Comparison of ENCODE assay signal across 13 mouse cellular contexts in the genomic region with DNA sequence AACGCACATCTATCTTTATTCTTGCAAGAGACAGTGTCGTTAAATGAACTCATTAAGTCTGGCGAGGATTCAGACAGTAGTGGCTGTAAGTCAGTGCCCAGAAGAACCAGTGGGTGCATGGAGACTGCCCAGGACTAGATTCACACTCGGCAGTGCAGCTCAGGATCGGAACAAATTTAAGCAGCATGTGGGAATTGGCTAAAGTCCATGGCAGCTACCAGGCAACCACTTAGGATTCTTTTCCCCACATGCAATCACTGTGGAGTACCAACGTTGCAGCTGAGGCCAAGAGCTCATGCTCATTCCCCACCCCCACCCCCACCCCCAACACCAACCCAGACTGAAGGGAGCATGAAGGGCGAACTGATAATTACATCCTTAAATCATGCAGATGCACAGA.
DNase-seq lines count a peak whose midpoint lies in the region; ATAC-seq lines count a peak whose summit lies in the region.
"Had no signal": no experiment of that assay in that cellular context is flagged by ENCODE, and none has a peak within 500 bp of the region (broad histone marks: within the 10 kb centered on the region; RNA-seq: fewer than 3 reads in every experiment).

No protein-coding gene starts in this region.

- DNase-seq in cerebellum, postnatal 14 days: peak; percentile 11 to 20
- no peak for DNase-seq in cerebellum, postnatal 36 days
- peak; percentile 0 for DNase-seq in left cerebral cortex, adult 11 months (ENCODE audit: low spot score)
- no peak for DNase-seq in left cerebral cortex, adult 8-10 months (ENCODE audit: low spot score in 2 of 2)
- DNase-seq in Muller cell, postnatal 12 days (ENCODE audit: inconsistent ontology term): peak; percentile 50
- DNase-seq in kidney, postnatal 14 days: no peak
- DNase-seq in thymus, postnatal 14 days: no peak
- DNase-seq: cerebellum, postnatal 25 days; gastrocnemius, postnatal 14 days had no signal

- no peaks in the 10 kb centered on the region for H3K27me3 ChIP-seq in hindbrain, embryonic 16.5 days (replicated peaks; ENCODE audit: control insufficient read depth, insufficient read depth, low read length)
- H3K27me3 ChIP-seq: embryonic facial prominence, embryonic 15.5 days; heart, embryonic 12.5 days; kidney, embryonic 15.5 days had no signal

- ATAC-seq in hindbrain, embryonic 16.5 days: peak; percentile 95

- no peak overlapping the region for H3K4me3 ChIP-seq in hindbrain, embryonic 16.5 days (ENCODE audit: low read length)
- H3K4me3 ChIP-seq: embryonic facial prominence, embryonic 15.5 days; heart, embryonic 12.5 days; kidney, embryonic 15.5 days had no signal

- no peak overlapping the region for H3K9ac ChIP-seq in hindbrain, embryonic 16.5 days (ENCODE audit: low read depth, low read length)
- H3K9ac ChIP-seq: embryonic facial prominence, embryonic 15.5 days; heart, embryonic 12.5 days; kidney, embryonic 15.5 days had no signal

- no peak overlapping the region for H3K27ac ChIP-seq in hindbrain, embryonic 16.5 days (ENCODE audit: low read depth, low read length)
- H3K27ac ChIP-seq: embryonic facial prominence, embryonic 15.5 days; kidney, embryonic 15.5 days had no signal

- WGBS in hindbrain, embryonic 16.5 days: 51% methylated on average over 7 of the region's 7 CpGs

- H3K9me3 ChIP-seq in hindbrain, embryonic 16.5 days (ENCODE audit: control insufficient read depth, low read length): no peaks in the 10 kb centered on the region
- H3K9me3 ChIP-seq: embryonic facial prominence, embryonic 15.5 days; heart, embryonic 12.5 days; kidney, embryonic 15.5 days had no signal

- no peaks in the 10 kb centered on the region for H3K36me3 ChIP-seq in hindbrain, embryonic 16.5 days (ENCODE audit: control insufficient read depth, insufficient read depth, low read length)
- H3K36me3 ChIP-seq: embryonic facial prominence, embryonic 15.5 days; heart, embryonic 12.5 days; kidney, embryonic 15.5 days had no signal

- H3K4me1 ChIP-seq in hindbrain, embryonic 16.5 days (ENCODE audit: control insufficient read depth, insufficient read depth, low read depth, low read length): no peaks in the 10 kb centered on the region
- H3K4me1 ChIP-seq: embryonic facial prominence, embryonic 15.5 days; heart, embryonic 12.5 days; kidney, embryonic 15.5 days had no signal

- H3K4me2 ChIP-seq in hindbrain, embryonic 16.5 days (ENCODE audit: low read length): no peak overlapping the region
- H3K4me2 ChIP-seq: embryonic facial prominence, embryonic 15.5 days; heart, embryonic 12.5 days; kidney, embryonic 15.5 days had no signal

Comparison
In these comparisons a context has a peak if more than half of its experiments do, and no peak if none do; other contexts are left out.
1. DNase-seq: peak in cerebellum, postnatal 14 days (2 of 2), left cerebral cortex, adult 11 months (single experiment) and Muller cell, postnatal 12 days (single experiment); none in cerebellum, postnatal 36 days (0 of 2), left cerebral cortex, adult 8-10 months (0 of 2), kidney, postnatal 14 days (single experiment) and thymus, postnatal 14 days (single experiment).